18 mouse cellular contexts compared by ENCODE assay signal in the genomic region with DNA sequence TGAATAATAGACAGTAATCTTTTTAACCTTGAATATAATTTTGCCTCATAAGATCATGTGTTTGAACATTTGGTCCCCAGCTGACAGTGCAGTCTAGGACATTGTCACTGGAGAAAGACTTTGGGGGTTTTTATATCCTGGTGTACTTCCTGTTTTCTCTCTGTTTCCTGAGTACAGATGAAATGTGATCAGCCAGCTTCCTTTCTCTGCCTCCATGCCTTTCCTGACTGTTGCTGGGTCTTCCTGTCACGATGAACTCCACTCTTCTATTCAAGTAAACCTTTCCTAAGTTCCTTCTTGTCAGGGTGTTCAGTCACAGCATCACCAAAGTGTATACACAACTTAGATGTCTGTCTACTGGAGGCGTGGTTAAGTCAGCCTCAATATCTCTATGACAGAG. TPM values are rescaled to one million over a fixed set of nuclear protein-coding genes. Genes with fewer than 3 reads are reported as not detected.
DNase-seq lines count a peak whose midpoint lies in the region; ATAC-seq and TF ChIP-seq lines count a peak whose summit lies in the region.
"Had no signal": no experiment of that assay in that cellular context is flagged by ENCODE, and none has a peak within 500 bp of the region (broad histone marks: within the 10 kb centered on the region; RNA-seq: fewer than 3 reads in every experiment).

No protein-coding gene starts in this region.

- no peak overlapping the region for H3K27ac ChIP-seq in lung, postnatal 0 days (ENCODE audit: low read length)
- H3K27ac ChIP-seq: forebrain, embryonic 13.5 days; midbrain, embryonic 12.5 days; neural tube, embryonic 12.5 days had no signal

- peak; percentile 35 for ATAC-seq in lung, postnatal 0 days
- ATAC-seq in common myeloid progenitor, adult 5-6 weeks (replicated peaks; ENCODE audit: low read depth, poor library complexity, severe bottlenecking): peak; percentile 81
- ATAC-seq: forebrain, embryonic 13.5 days; hindbrain, embryonic 16.5 days; intestine, embryonic 16.5 days had no signal

- peaks cover 2% of the 10 kb centered on the region; the same call in 1 of the 2 replicates for H3K4me1 ChIP-seq in lung, postnatal 0 days (ENCODE audit: insufficient read depth, low read depth, low read length)
- H3K4me1 ChIP-seq: midbrain, embryonic 12.5 days; neural tube, embryonic 12.5 days had no signal

- H3K9ac ChIP-seq in lung, postnatal 0 days (replicated peaks; ENCODE audit: low read depth): no peak overlapping the region
- H3K9ac ChIP-seq: forebrain, embryonic 13.5 days; midbrain, embryonic 12.5 days; neural tube, embryonic 12.5 days had no signal

- H3K9me3 ChIP-seq in lung, postnatal 0 days (ENCODE audit: low read length): no peaks in the 10 kb centered on the region
- H3K9me3 ChIP-seq: forebrain, embryonic 13.5 days; midbrain, embryonic 12.5 days; neural tube, embryonic 12.5 days had no signal

- no peaks in the 10 kb centered on the region for H3K36me3 ChIP-seq in lung, postnatal 0 days (ENCODE audit: insufficient read depth, low read length)
- H3K36me3 ChIP-seq: midbrain, embryonic 12.5 days; neural tube, embryonic 12.5 days had no signal

- no peak for TF ChIP-seq EP300 in lung, postnatal 0 days (IDR thresholded peaks at IDR 0.05)

- H3K4me2 ChIP-seq in lung, postnatal 0 days (replicated peaks; ENCODE audit: low read depth, low read length): no peak overlapping the region
- H3K4me2 ChIP-seq: forebrain, embryonic 13.5 days; midbrain, embryonic 12.5 days; neural tube, embryonic 12.5 days had no signal

- no peak overlapping the region for H3K4me3 ChIP-seq in lung, postnatal 0 days (ENCODE audit: low read depth, low read length)
- H3K4me3 ChIP-seq: erythroblast, embryonic 14.5 days; forebrain, embryonic 13.5 days; midbrain, embryonic 12.5 days; neural tube, embryonic 12.5 days had no signal

- no peaks in the 10 kb centered on the region for H3K27me3 ChIP-seq in lung, postnatal 0 days (replicated peaks; ENCODE audit: insufficient read depth, low read length)
- H3K27me3 ChIP-seq: forebrain, embryonic 13.5 days; neural tube, embryonic 12.5 days had no signal

- DNase-seq in kidney, adult 9 months: peak; percentile 4
- no peak for DNase-seq in kidney, postnatal 10 days
- DNase-seq in lung, postnatal 0 days (ENCODE audit: low spot score): no peak
- DNase-seq in lung, postnatal 10 days: no peak
- no peak for DNase-seq in gastrocnemius, postnatal 4 days (ENCODE audit: low spot score in 2 of 2)
- DNase-seq in MN1 (ENCODE audit: low spot score): no peak
- DNase-seq: cerebellum, adult 8-10 months; gastrocnemius, postnatal 10 days; heart, postnatal 4 days; layer of hippocampus, postnatal 36 days; lung, adult 18-20 months had no signal

- 53% methylated on average over 2 of the region's 2 CpGs for WGBS in lung, postnatal 0 days

- TF ChIP-seq CTCF in lung, postnatal 0 days (IDR thresholded peaks at IDR 0.05): no peak

RNA-seq across cellular contexts. Expression of a gene that starts 59.6 kb away (rescaled TPM):
- 39.1 and 43.3 TPM in 2 replicates for polyA plus RNA-seq in lung, postnatal 0 days (2015; fragmentation: Nextera tagmentation; extraction: Ambion mirVana)
- total RNA-seq in common myeloid progenitor, adult 5-6 weeks (2017): 2.1 and 5.5 TPM in 2 replicates
- total RNA-seq in gastrocnemius, postnatal 4 days (2021): 10 to 100 TPM; 33.8 to 49.3 TPM
